Mouse (Mus musculus) left cerebral cortex, adult 2 months (tissue): ENCODE data around the gene Zc2hc1b. TPM values are rescaled to one million over a fixed set of nuclear protein-coding genes. Genes with fewer than 3 reads are reported as not detected.

Source experiments
- DNase-seq, 2 experiments: peaks; one replicate each; pipeline ENCODE4 v3.0.0; 2021 to 2022; ENCODE audit warnings: low spot score in 2 of 2, mixed read lengths in 1 of 2; ENCODE audit errors: extremely low spot score in 1 of 2
- H3K27ac ChIP-seq: fragments of 200-600 bp; 2 replicates; pipeline ENCODE4 v1.8.1; 2022
- H3K4me3 ChIP-seq: fragments of 200-600 bp; 2 replicates; pipeline ENCODE4 v1.8.1; 2022
- CTCF ChIP-seq: fragments of 200-600 bp; IDR thresholded peaks from 2 replicates; pipeline ENCODE4 v1.8.1; 2022; ENCODE audit warnings: antibody characterized with exemption, mild to moderate bottlenecking, moderate library complexity
- intact Hi-C: fragments of 180-260 bp; cut with DNase I; formaldehyde crosslinking; loops from one replicate; pipeline ENCODE4 v1.15.1; 2025
- total RNA-seq, 2 experiments: library from RNA; stranded (reverse); gene quantifications; 2 replicates each; pipeline ENCODE4 v1.2.3; 2021

Gene Zc2hc1b
- total RNA-seq, 2 experiments from 2014 or later, result not detected

GRCm38 (mm10) chr10:13127946-13128345 is 49.9 kb downstream of the Zc2hc1b start:
- Histone ChIP-seq H3K4me3 (no peak overlapping the region), H3K27ac (no peak overlapping the region)
- TF ChIP-seq CTCF, result no peak
- intact Hi-C loops, result no loop called here
- DNase-seq, result no peak

- DNase-seq, result no peak
- H3K4me3 ChIP-seq, result no peak overlapping the region
- no peak overlapping the region for H3K27ac ChIP-seq
- intact Hi-C loops, result no loop called here
- TF ChIP-seq CTCF, result peak; percentile 37
Observed at GRCm38 (mm10) chr10:13127335-13127734, 50.5 kb downstream of the Zc2hc1b start.

- no peak for TF ChIP-seq CTCF
- intact Hi-C loops, result no loop called here
- H3K4me3 ChIP-seq, result no peak overlapping the region
Observed at GRCm38 (mm10) chr10:13125811-13126210, 52.0 kb downstream of the Zc2hc1b start.

GRCm38 (mm10) chr10:13119300-13119699 is 58.5 kb downstream of the Zc2hc1b start:
- intact Hi-C loops, result no loop called here
- Histone ChIP-seq H3K4me3 (no peak overlapping the region), H3K27ac (no peak overlapping the region)
- no peak for TF ChIP-seq CTCF
- no peak for DNase-seq

More at GRCm38 (mm10) chr10:13125811-13126210, 52.0 kb downstream of the Zc2hc1b start:
- no peak for DNase-seq
- H3K27ac ChIP-seq, result no peak overlapping the region

GRCm38 (mm10) chr10:13118770-13119102 is 59.1 kb downstream of the Zc2hc1b start:
- H3K27ac ChIP-seq, result no peak overlapping the region
- no peak overlapping the region for H3K4me3 ChIP-seq
- DNase-seq, result no peak
- no peak for TF ChIP-seq CTCF
- intact Hi-C loops, result no loop called here

- no peak for TF ChIP-seq CTCF
- H3K4me3 ChIP-seq, result no peak overlapping the region
- intact Hi-C loops, result no loop called here
- H3K27ac ChIP-seq, result no peak overlapping the region
- DNase-seq, result no peak
Observed at GRCm38 (mm10) chr10:13118024-13118769, 59.6 kb downstream of the Zc2hc1b start.

GRCm38 (mm10) chr10:13116706-13117665 is 60.8 kb downstream of the Zc2hc1b start:
- DNase-seq, result no peak
- no peak overlapping the region for H3K4me3 ChIP-seq
- H3K27ac ChIP-seq, result no peak overlapping the region
- intact Hi-C loops, result no loop called here
- no peak for TF ChIP-seq CTCF

- no peak for TF ChIP-seq CTCF
- intact Hi-C loops, result no loop called here
- Histone ChIP-seq H3K27ac (no peak overlapping the region), H3K4me3 (no peak overlapping the region)
- DNase-seq, result no peak
Observed at GRCm38 (mm10) chr10:13115030-13115429, 62.8 kb downstream of the Zc2hc1b start.

GRCm38 (mm10) chr10:13113641-13114040 is 64.2 kb downstream of the Zc2hc1b start:
- no peak for TF ChIP-seq CTCF
- intact Hi-C loops, result no loop called here
- no peak overlapping the region for H3K27ac ChIP-seq

GRCm38 (mm10) chr10:13112849-13113248 is 65.0 kb downstream of the Zc2hc1b start:
- DNase-seq, result no peak
- TF ChIP-seq CTCF, result no peak
- intact Hi-C loops, result no loop called here
- Histone ChIP-seq H3K4me3 (no peak overlapping the region), H3K27ac (no peak overlapping the region)

More at GRCm38 (mm10) chr10:13113641-13114040, 64.2 kb downstream of the Zc2hc1b start:
- no peak overlapping the region for H3K4me3 ChIP-seq
- no peak for DNase-seq

- TF ChIP-seq CTCF, result no peak
- Histone ChIP-seq H3K27ac (no peak overlapping the region), H3K4me3 (no peak overlapping the region)
- intact Hi-C loops, result no loop called here
- DNase-seq, result no peak
Observed at GRCm38 (mm10) chr10:13109781-13110180, 68.0 kb downstream of the Zc2hc1b start.

GRCm38 (mm10) chr10:13108847-13109246 is 69.0 kb downstream of the Zc2hc1b start:
- H3K4me3 ChIP-seq, result no peak overlapping the region
- no peak for DNase-seq
- TF ChIP-seq CTCF, result no peak
- no peak overlapping the region for H3K27ac ChIP-seq
- intact Hi-C loops, result no loop called here
